Mouse (Mus musculus) MEL (cell line): ENCODE measurements around the gene Mrln. TPM values are rescaled to one million over a fixed set of nuclear protein-coding genes. Genes with fewer than 3 reads are reported as not detected.

Source experiments
- DNase-seq: peaks from one replicate; pipeline ENCODE4 v3.0.0; 2011; ENCODE audit warnings: low read depth, low spot score
- H3K27ac ChIP-seq: 2 replicates; pipeline ENCODE4 v1.5.1; 2012; ENCODE audit warnings: low read depth, mild to moderate bottlenecking, control low read depth, low read length, moderate library complexity; ENCODE audit not compliant: control insufficient read depth
- H3K27me3 ChIP-seq, 2 experiments: fragments of 150-350 bp in 1 of 2; sonication (generic) in 1 of 2; 2 replicates each; pipeline ENCODE4 v1.6.1; 2012; ENCODE audit warnings: low read length in 2 of 2, mild to moderate bottlenecking in 2 of 2, improper control_type of control experiment in 1 of 2, moderate library complexity in 1 of 2; ENCODE audit not compliant: insufficient read depth in 2 of 2, control insufficient read depth in 1 of 2
- H3K36me3 ChIP-seq, 2 experiments: 2 replicates each; pipeline ENCODE4 v1.6.1; 2012 to 2014; ENCODE audit warnings: low read length in 2 of 2, improper control_type of control experiment in 1 of 2, inconsistent platforms in 1 of 2, mild to moderate bottlenecking in 1 of 2; ENCODE audit not compliant: insufficient read depth in 2 of 2, control insufficient read depth in 1 of 2
- H3K4me1 ChIP-seq, 2 experiments: fragments of 150-350 bp in 1 of 2; sonication (generic) in 1 of 2; 2 replicates each; pipeline ENCODE4 v1.6.1; 2012; ENCODE audit warnings: low read length in 2 of 2, improper control_type of control experiment in 1 of 2, mild to moderate bottlenecking in 1 of 2; ENCODE audit not compliant: insufficient read depth in 2 of 2, control insufficient read depth in 1 of 2
- H3K4me3 ChIP-seq, 2 experiments: fragments of 150-350 bp in 1 of 2; sonication (generic) in 1 of 2; 2 replicates each; pipeline ENCODE4 v1.5.1; 2012; ENCODE audit warnings: low read depth in 2 of 2, low read length in 2 of 2, mild to moderate bottlenecking in 2 of 2, moderate library complexity in 2 of 2, control low read depth in 1 of 2, improper control_type of control experiment in 1 of 2; ENCODE audit not compliant: control insufficient read depth in 1 of 2, insufficient read depth in 1 of 2
- H3K79me2 ChIP-seq: 2 replicates; pipeline ENCODE4 v1.6.1; 2012; ENCODE audit warnings: mild to moderate bottlenecking, low read length, moderate library complexity; ENCODE audit not compliant: control insufficient read depth, poor library complexity, insufficient read depth
- H3K9ac ChIP-seq: 2 replicates; pipeline ENCODE4 v1.6.1; 2012; ENCODE audit warnings: low read depth, mild to moderate bottlenecking, control low read depth, low read length, moderate library complexity; ENCODE audit not compliant: control insufficient read depth, poor library complexity, severe bottlenecking
- H3K9me3 ChIP-seq: fragments of 150-350 bp; sonication (generic); replicated peaks from 2 replicates; pipeline ENCODE4 v1.6.1; 2012; ENCODE audit warnings: mild to moderate bottlenecking, low read length, improper control_type of control experiment, moderate library complexity; ENCODE audit not compliant: insufficient read depth
- BHLHE40 ChIP-seq: IDR thresholded peaks from 2 replicates; pipeline ENCODE4 v1.6.1; 2012; ENCODE audit warnings: low read depth, mild to moderate bottlenecking, inconsistent platforms, low read length, improper control_type of control experiment, borderline replicate concordance
- CHD2 ChIP-seq: IDR thresholded peaks from 2 replicates; pipeline ENCODE4 v1.6.1; 2011; ENCODE audit warnings: low read length, improper control_type of control experiment
- ETS1 ChIP-seq: IDR thresholded peaks from 2 replicates; pipeline ENCODE4 v1.6.1; 2012; ENCODE audit warnings: low read depth, mild to moderate bottlenecking, inconsistent platforms, low read length, improper control_type of control experiment, moderate library complexity
- GABPA ChIP-seq: IDR thresholded peaks from 2 replicates; pipeline ENCODE4 v1.6.1; 2012; ENCODE audit warnings: low read depth, mild to moderate bottlenecking, inconsistent platforms, low read length, improper control_type of control experiment, moderate library complexity
- HCFC1 ChIP-seq: IDR thresholded peaks from 2 replicates; pipeline ENCODE4 v1.6.1; 2012; ENCODE audit warnings: low read depth, mild to moderate bottlenecking, inconsistent platforms, low read length, improper control_type of control experiment, moderate library complexity
- JUND ChIP-seq: IDR thresholded peaks from 2 replicates; pipeline ENCODE4 v1.6.1; 2011; ENCODE audit warnings: low read depth, mild to moderate bottlenecking, improper control_type of control experiment, low read length
- MAFK ChIP-seq: IDR thresholded peaks from 2 replicates; pipeline ENCODE4 v1.6.1; 2011; ENCODE audit warnings: low read depth, mild to moderate bottlenecking, low read length, improper control_type of control experiment, borderline replicate concordance
- MAX ChIP-seq: IDR thresholded peaks from 2 replicates; pipeline ENCODE4 v1.6.1; 2011; ENCODE audit warnings: low read length, improper control_type of control experiment
- MEF2A ChIP-seq: IDR thresholded peaks from 2 replicates; pipeline ENCODE4 v1.6.1; 2014; ENCODE audit warnings: low read depth, mild to moderate bottlenecking, inconsistent platforms, low read length, improper control_type of control experiment; ENCODE audit not compliant: poor library complexity, insufficient replicate concordance, severe bottlenecking; ENCODE audit errors: extremely low read depth
- MXI1 ChIP-seq: IDR thresholded peaks from 2 replicates; pipeline ENCODE4 v1.6.1; 2011; ENCODE audit warnings: mild to moderate bottlenecking, low read depth, low read length, improper control_type of control experiment
- MYC ChIP-seq: IDR thresholded peaks from 2 replicates; pipeline ENCODE4 v1.6.1; 2011; ENCODE audit warnings: low read depth, mild to moderate bottlenecking, low read length, improper control_type of control experiment, moderate library complexity
- NELFE ChIP-seq: IDR thresholded peaks from 2 replicates; pipeline ENCODE4 v1.6.1; 2011; ENCODE audit warnings: low read depth, low read length, improper control_type of control experiment
- NRF1 ChIP-seq: IDR thresholded peaks from 2 replicates; pipeline ENCODE4 v1.6.1; 2014; ENCODE audit warnings: low read depth, mild to moderate bottlenecking, inconsistent platforms, low read length, improper control_type of control experiment, moderate library complexity; ENCODE audit not compliant: poor library complexity, insufficient read depth, severe bottlenecking
- POLR2AphosphoS2 ChIP-seq: IDR thresholded peaks from 2 replicates; pipeline ENCODE4 v1.6.1; 2011; ENCODE audit warnings: low read length, improper control_type of control experiment
- POLR2AphosphoS5 ChIP-seq: IDR thresholded peaks from 2 replicates; pipeline ENCODE4 v1.6.1; 2012; ENCODE audit warnings: low read depth, borderline replicate concordance, mild to moderate bottlenecking, inconsistent platforms, low read length, moderate library complexity, mixed read lengths
- USF1 ChIP-seq: IDR thresholded peaks from 2 replicates; pipeline ENCODE4 v1.6.1; 2014; ENCODE audit warnings: low read depth, mild to moderate bottlenecking, inconsistent platforms, low read length, improper control_type of control experiment, moderate library complexity
- ZNF384 ChIP-seq: IDR thresholded peaks from 2 replicates; pipeline ENCODE4 v1.6.1; 2012; ENCODE audit warnings: low read depth, mild to moderate bottlenecking, inconsistent platforms, low read length, improper control_type of control experiment
- polyA plus RNA-seq, 2 experiments: library from polyadenylated mRNA; stranded (reverse) in 1 of 2; unstranded in 1 of 2; fragments of >175 nt in 1 of 2; fragments of >200 nt in 1 of 2; gene quantifications; 2 replicates each; pipeline versions ENCODE4 v1.2.1 to v1.2.4; 2012; ENCODE audit warnings: low replicate concordance in 2 of 2, low read depth in 1 of 2; ENCODE audit not compliant: insufficient read length in 2 of 2, insufficient read depth in 1 of 2, missing spikeins in 1 of 2
- total RNA-seq: library from RNA; depleted of rRNA; stranded (reverse); fragments of 300-350 nt; gene quantifications from 2 replicates; pipeline ENCODE4 v1.2.3, GENCODE M21; 2012

The Mrln gene
- total and polyA plus RNA-seq, 3 experiments: not detected

GRCm38 (mm10) chr10:70166427-70166826, 38.0 kb upstream of the Mrln start:
- Histone ChIP-seq H3K9me3 (no peaks in the 10 kb centered on the region), H3K9ac (no peak overlapping the region), H3K36me3 (no peaks in the 10 kb centered on the region; a peak in 1 of 4 replicates), H3K4me1 (no peaks in the 10 kb centered on the region), H3K79me2 (no peaks in the 10 kb centered on the region), H3K27ac (no peak overlapping the region), H3K27me3 (no peaks in the 10 kb centered on the region), H3K4me3 (no peak overlapping the region)
- no peak for DNase-seq
- TF ChIP-seq MXI1 (no peak), MYC (no peak), BHLHE40 (no peak), CHD2 (no peak), GABPA (no peak), ZNF384 (no peak), POLR2AphosphoS2 (no peak), NELFE (no peak), JUND (no peak), HCFC1 (no peak), MEF2A (no peak)

DNA sequence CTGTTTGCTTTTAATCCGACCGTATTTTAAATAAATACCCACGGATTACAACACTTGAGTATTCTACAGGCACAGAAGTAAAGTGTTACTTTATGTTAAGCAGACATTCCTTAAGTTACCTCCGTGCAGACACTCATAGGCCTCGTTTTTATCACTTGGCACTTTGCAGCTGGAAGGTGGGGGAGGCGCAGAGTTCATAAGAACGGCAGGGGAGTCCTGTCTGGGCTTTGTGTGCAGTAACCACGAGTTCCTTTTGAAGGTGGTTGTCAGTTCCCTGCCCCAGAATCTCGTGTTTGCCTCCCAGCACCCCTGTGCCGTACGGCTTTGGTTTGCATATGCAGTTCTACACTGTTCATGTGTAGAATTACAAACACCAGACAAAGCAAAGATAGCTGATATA, 36.8 kb upstream of the Mrln start:
- no peak overlapping the region for H3K27ac ChIP-seq
- no peak overlapping the region for H3K9ac ChIP-seq
- TF ChIP-seq GABPA (no peak), MAFK (no peak), JUND (no peak), POLR2AphosphoS5 (no peak), MYC (no peak), NRF1 (no peak), CHD2 (no peak), MAX (no peak), BHLHE40 (no peak), ETS1 (no peak), POLR2AphosphoS2 (no peak), USF1 (no peak)
- no peaks in the 10 kb centered on the region for H3K9me3 ChIP-seq
- H3K4me3 ChIP-seq: no peak overlapping the region
- no peaks in the 10 kb centered on the region for H3K79me2 ChIP-seq
- H3K36me3 ChIP-seq: no peaks in the 10 kb centered on the region; a peak in 1 of 4 replicates
- H3K27me3 ChIP-seq: no peaks in the 10 kb centered on the region
- DNase-seq: no peak
- no peaks in the 10 kb centered on the region for H3K4me1 ChIP-seq
